Mouse (Mus musculus) hindbrain, embryonic 16.5 days (tissue): ENCODE results near the gene Cmc2. TPM values are rescaled to one million over a fixed set of nuclear protein-coding genes. Genes with fewer than 3 reads are reported as not detected.

Source experiments
- ATAC-seq: fragments of 200-750 bp; cut with Nextera tagmentation; 2 replicates; pipeline ENCODE4 v1.8.0; 2017; ENCODE audit warnings: moderate TSS enrichment, moderate library complexity
- H3K27ac ChIP-seq: fragments of 300-500 bp; sonication (generic); 2 replicates; pipeline ENCODE4 v1.5.1; 2014; ENCODE audit warnings: low read depth, mild to moderate bottlenecking, control low read depth, low read length, moderate library complexity
- H3K27me3 ChIP-seq: fragments of 300-500 bp; sonication (generic); replicated peaks from 2 replicates; pipeline ENCODE4 v1.6.1; 2014; ENCODE audit warnings: low read length; ENCODE audit not compliant: control insufficient read depth, insufficient read depth
- H3K36me3 ChIP-seq: fragments of 300-500 bp; sonication (generic); 2 replicates; pipeline ENCODE4 v1.6.1; 2014; ENCODE audit warnings: mild to moderate bottlenecking, low read length, moderate library complexity, mixed read lengths; ENCODE audit not compliant: control insufficient read depth, insufficient read depth
- H3K4me1 ChIP-seq: fragments of 300-500 bp; sonication (generic); 2 replicates; pipeline ENCODE4 v1.6.1; 2014; ENCODE audit warnings: low read depth, low read length; ENCODE audit not compliant: control insufficient read depth, insufficient read depth
- H3K4me2 ChIP-seq: fragments of 300-500 bp; sonication (generic); 2 replicates; pipeline ENCODE4 v1.6.1; 2014; ENCODE audit warnings: mild to moderate bottlenecking, low read length, control low read depth, moderate library complexity
- H3K4me3 ChIP-seq: fragments of 300-500 bp; sonication (generic); 2 replicates; pipeline ENCODE4 v1.5.1; 2014; ENCODE audit warnings: mild to moderate bottlenecking, low read length, control low read depth, moderate library complexity
- H3K9ac ChIP-seq: fragments of 300-500 bp; sonication (generic); 2 replicates; pipeline ENCODE4 v1.6.1; 2014; ENCODE audit warnings: low read depth, mild to moderate bottlenecking, control low read depth, low read length, moderate library complexity
- H3K9me3 ChIP-seq: fragments of 300-500 bp; sonication (generic); 2 replicates; pipeline ENCODE4 v1.6.1; 2014; ENCODE audit warnings: mild to moderate bottlenecking, low read length, moderate library complexity; ENCODE audit not compliant: control insufficient read depth
- WGBS: fragments of 180-500 bp; shearing (Covaris S2); extraction: QIAGEN DNeasy Blood & Tissue Kit; methylation state at CpG from one replicate; pipeline ENCODE4 v1.1.7; 2014; 5-methylcytosine and 5-hydroxymethylcytosine counted together
- polyA plus RNA-seq: library from polyadenylated mRNA; unstranded; fragments of >200 nt; fragmentation: Nextera tagmentation; extraction: Ambion mirVana; gene quantifications from 2 replicates; pipeline ENCODE4 v1.2.1, GENCODE M21; 2015

Cmc2 gene
- polyA plus RNA-seq, 1 experiment from 2014 or later, result 37.2 TPM

DNA sequence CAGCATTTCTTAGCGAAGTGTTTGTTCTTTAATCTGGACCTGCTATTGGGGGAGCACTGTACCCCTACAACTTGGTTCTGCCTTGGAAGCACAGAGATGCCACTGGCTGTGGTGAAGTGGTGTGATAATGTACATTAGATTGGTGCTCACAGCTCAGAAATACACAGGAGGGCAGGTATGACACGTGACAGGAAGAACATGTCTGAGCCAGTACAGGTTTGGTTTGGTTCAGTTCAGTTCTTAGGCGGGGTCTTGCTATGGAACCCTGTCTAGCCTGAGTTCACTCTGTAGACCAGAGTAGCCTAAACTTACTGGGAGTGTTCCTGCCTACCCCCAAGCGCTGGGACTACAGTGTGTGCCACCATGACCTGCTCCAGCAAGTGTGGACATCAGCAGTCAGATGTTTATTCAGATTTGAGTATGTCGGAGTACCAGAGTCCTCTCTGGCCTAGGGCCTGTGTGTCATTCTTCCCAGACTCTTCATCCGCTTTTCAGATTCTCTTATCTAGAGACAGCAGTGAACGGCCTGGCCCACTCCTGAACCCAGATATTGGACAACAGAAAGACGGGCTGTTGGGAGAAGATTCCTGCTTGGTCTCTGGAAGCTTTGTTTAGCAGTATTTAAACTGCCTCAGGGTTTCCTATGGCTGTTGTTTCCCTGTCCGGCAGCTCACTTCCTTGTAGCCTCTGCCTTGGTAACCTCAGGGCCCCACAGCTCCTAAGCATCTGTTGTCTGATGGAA is 24.1 kb upstream of the Cmc2 start:
- H3K4me3 ChIP-seq, result no peak overlapping the region
- peaks cover 16% of the 10 kb centered on the region for H3K4me1 ChIP-seq
- H3K27ac ChIP-seq, result no peak overlapping the region
- ATAC-seq, result no peak
- H3K9me3 ChIP-seq, result no peaks in the 10 kb centered on the region
- no peaks in the 10 kb centered on the region for H3K36me3 ChIP-seq
- 89% methylated on average over 9 of the region's 9 CpGs for WGBS
- no peaks in the 10 kb centered on the region for H3K27me3 ChIP-seq
- H3K4me2 ChIP-seq, result no peak overlapping the region
- no peak overlapping the region for H3K9ac ChIP-seq

- Histone ChIP-seq H3K4me3 (peak overlapping the region; percentile 90), H3K36me3 (no peaks in the 10 kb centered on the region), H3K9me3 (no peaks in the 10 kb centered on the region), H3K27me3 (no peaks in the 10 kb centered on the region), H3K27ac (no peak overlapping the region), H3K4me2 (peak overlapping the region; percentile 86), H3K4me1 (peaks cover 16% of the 10 kb centered on the region), H3K9ac (peak overlapping the region; percentile 92)
- 12% methylated on average over 4 of the region's 4 CpGs for WGBS
- ATAC-seq, result no peak
Observed at GRCm38 (mm10) chr8:116944385-116944696, 23.1 kb upstream of the Cmc2 start.

DNA sequence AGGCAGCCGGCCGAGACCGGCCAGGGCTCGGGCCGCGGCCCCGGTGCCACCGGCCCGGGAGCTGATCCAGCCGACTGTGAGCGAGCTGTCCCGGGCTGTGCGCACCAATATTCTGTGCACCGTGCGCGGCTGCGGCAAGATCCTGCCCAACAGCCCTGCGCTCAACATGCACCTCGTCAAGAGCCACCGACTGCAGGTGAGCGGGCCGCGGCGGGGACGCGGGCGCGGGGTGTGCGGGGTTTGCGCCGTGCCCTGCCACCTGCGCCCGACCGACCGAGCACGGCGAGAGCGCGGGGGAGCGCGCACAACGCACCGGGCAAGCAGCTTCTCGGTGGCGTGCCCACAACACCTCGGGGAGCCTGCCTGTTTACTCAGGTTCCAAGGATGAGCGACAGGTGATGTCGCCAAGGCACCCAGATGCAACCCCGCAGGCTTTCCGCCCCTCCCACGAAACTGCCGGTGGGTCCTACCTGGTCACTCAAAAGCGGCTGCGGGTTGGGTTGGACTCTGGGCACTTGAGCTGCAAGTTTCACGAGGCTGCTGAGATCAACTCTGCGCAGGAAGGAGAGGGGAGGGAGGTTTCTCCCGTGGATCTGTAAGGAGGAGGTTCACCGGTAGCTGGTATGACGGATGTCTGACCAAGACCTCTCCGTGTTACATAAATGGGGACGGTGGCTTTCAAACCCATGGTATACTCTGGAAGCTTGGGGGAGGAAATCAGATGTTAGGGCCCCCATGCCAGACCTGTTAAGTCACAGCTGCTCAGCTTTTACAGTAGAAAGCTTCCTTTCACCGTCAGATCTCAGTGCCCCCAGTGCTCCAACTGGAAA is 22.5 kb upstream of the Cmc2 start:
- under 1% methylated on average over 57 of the region's 62 CpGs for WGBS
- Histone ChIP-seq H3K27me3 (no peaks in the 10 kb centered on the region), H3K36me3 (no peaks in the 10 kb centered on the region), H3K9ac (peak overlapping the region; percentile 92), H3K27ac (peak overlapping the region; percentile 81), H3K4me3 (peak overlapping the region; percentile 90), H3K9me3 (no peaks in the 10 kb centered on the region), H3K4me1 (peaks cover 16% of the 10 kb centered on the region), H3K4me2 (peak overlapping the region; percentile 86)
- ATAC-seq, result peak; percentile 81

GRCm38 (mm10) chr8:116943161-116943554 is 21.9 kb upstream of the Cmc2 start, which contains the start of gene Atmin:
Atmin (plus strand) TSS chr8:116943393.
- WGBS, result under 1% methylated on average over 46 of the region's 46 CpGs

DNA sequence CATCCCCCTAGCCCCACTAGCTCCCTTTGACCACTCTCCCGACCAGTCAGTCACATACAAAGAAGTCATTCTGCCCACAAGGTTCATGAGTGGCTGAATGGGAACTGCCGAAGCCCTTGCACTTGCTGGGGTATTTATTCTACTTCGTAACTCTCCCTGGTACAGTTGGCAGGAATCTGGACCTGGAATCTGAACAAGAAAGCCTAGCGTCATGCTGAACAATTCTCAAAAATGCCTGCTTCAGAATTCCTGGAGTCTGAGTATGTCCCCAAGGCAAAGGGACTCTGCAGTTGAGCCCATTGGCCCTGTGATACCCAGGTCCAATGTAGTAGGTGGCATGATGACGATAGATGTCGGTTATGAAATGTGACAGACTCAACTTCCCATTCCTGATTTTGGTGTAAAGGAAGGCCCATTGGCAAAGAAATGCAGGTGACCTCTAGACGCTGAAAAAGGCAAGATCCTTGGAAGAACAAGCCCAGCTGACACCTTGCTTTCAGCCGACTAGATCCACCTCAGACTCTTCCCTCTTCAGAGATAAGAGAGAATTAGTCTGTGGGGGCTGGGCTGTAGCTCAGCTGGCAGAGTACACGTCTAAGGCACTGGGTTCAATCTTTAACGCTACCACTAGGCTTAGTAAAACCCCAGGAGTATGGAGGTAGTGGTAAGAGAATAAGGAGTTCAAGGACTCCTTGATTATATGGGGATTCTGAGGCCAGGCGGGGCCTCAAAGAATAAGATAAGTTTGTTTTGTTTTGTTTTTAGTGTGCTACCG is 21.2 kb upstream of the Cmc2 start:
- Histone ChIP-seq H3K9ac (no peak overlapping the region), H3K36me3 (no peaks in the 10 kb centered on the region), H3K27ac (no peak overlapping the region), H3K4me3 (no peak overlapping the region), H3K9me3 (no peaks in the 10 kb centered on the region), H3K27me3 (no peaks in the 10 kb centered on the region), H3K4me2 (no peak overlapping the region; the same call in 1 of the 2 replicates), H3K4me1 (peaks cover 16% of the 10 kb centered on the region)
- 79% methylated on average over 12 of the region's 12 CpGs for WGBS
- ATAC-seq, result no peak

More at GRCm38 (mm10) chr8:116943161-116943554, 21.9 kb upstream of the Cmc2 start, which contains the start of gene Atmin:
- H3K4me1 ChIP-seq, result peaks cover 16% of the 10 kb centered on the region
- peak within 1 kb of the TSS; percentile 90 for H3K4me3 ChIP-seq
- ATAC-seq, result peak; percentile 88
- peak within 1 kb of the TSS; percentile 81 for H3K27ac ChIP-seq
- no peaks in the 10 kb centered on the region for H3K9me3 ChIP-seq
- peak within 1 kb of the TSS; percentile 92 for H3K9ac ChIP-seq
- no peaks in the 10 kb centered on the region for H3K27me3 ChIP-seq
- H3K4me2 ChIP-seq, result peak within 1 kb of the TSS; percentile 86
- no peaks in the 10 kb centered on the region for H3K36me3 ChIP-seq

DNA sequence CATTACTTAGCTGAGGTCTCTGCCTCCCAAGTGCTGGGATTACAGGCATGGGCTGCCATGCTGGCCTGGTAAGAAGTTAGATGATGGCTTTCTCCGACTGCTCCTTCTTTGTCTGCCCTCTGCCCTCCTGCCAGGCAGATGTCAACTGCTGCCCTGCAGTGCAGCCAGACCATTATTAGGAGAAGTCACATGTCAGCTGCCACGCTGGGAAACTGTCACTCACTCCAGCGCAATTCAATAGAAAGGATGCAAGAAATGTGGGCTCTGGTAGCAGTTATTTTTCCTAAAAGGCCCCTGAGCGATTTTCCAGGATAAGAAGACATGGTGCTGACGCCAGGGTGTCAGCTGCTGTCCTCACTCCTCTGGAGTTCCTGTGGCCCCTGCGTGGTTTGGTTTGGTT is 14.3 kb upstream of the Cmc2 start:
- Histone ChIP-seq H3K36me3 (no peaks in the 10 kb centered on the region), H3K9me3 (no peaks in the 10 kb centered on the region), H3K27ac (no peak overlapping the region), H3K27me3 (no peaks in the 10 kb centered on the region), H3K4me1 (no peaks in the 10 kb centered on the region), H3K9ac (no peak overlapping the region), H3K4me2 (no peak overlapping the region), H3K4me3 (no peak overlapping the region)
- whole genome bisulfite sequencing, result 26% methylated on average over 6 of the region's 6 CpGs
- ATAC-seq, result no peak

GRCm38 (mm10) chr8:116934976-116935375 is 13.7 kb upstream of the Cmc2 start:
- no peaks in the 10 kb centered on the region for H3K9me3 ChIP-seq
- ATAC-seq, result no peak
- H3K4me1 ChIP-seq, result no peaks in the 10 kb centered on the region
- no peak overlapping the region for H3K9ac ChIP-seq
- no peak overlapping the region for H3K4me2 ChIP-seq
- no peaks in the 10 kb centered on the region for H3K36me3 ChIP-seq
- no peak overlapping the region for H3K4me3 ChIP-seq
- H3K27me3 ChIP-seq, result no peaks in the 10 kb centered on the region
- 91% methylated on average over 4 of the region's 4 CpGs for WGBS
- H3K27ac ChIP-seq, result no peak overlapping the region

GRCm38 (mm10) chr8:116928588-116928987 is 7.3 kb upstream of the Cmc2 start:
- no peak overlapping the region for H3K27ac ChIP-seq

DNA sequence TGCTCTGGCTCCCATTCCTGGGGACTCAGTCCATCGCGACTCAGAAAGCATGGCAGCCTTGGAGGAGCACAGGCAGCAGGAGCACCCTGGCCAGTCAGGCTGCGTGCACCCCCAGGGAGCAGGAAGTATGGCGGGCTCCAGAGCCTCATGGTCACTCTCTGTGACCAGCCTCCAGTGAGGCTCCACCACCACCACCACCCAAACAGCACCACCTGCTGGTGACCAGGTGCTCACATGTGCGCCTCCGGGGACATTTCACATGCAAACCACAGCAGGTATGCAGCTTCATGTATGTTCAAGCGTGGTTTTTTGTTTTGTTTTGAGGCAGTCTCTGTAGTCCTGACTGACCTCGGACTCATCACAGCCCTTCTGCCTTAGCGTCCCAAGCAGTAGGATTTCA is 6.6 kb upstream of the Cmc2 start:
- no peaks in the 10 kb centered on the region for H3K27me3 ChIP-seq

More at GRCm38 (mm10) chr8:116928588-116928987, 7.3 kb upstream of the Cmc2 start:
- no peak for ATAC-seq
- H3K36me3 ChIP-seq, result no peaks in the 10 kb centered on the region
- no peak overlapping the region for H3K9ac ChIP-seq
- H3K4me2 ChIP-seq, result no peak overlapping the region
- H3K9me3 ChIP-seq, result no peaks in the 10 kb centered on the region
- WGBS, result 95% methylated on average over 5 of the region's 5 CpGs
- no peaks in the 10 kb centered on the region for H3K4me1 ChIP-seq
- H3K4me3 ChIP-seq, result no peak overlapping the region
- H3K27me3 ChIP-seq, result no peaks in the 10 kb centered on the region

More for the DNA sequence above, 6.6 kb upstream of the Cmc2 start:
- H3K27ac ChIP-seq, result no peak overlapping the region
- ATAC-seq, result no peak
- no peak overlapping the region for H3K9ac ChIP-seq
- H3K36me3 ChIP-seq, result no peaks in the 10 kb centered on the region
- H3K9me3 ChIP-seq, result no peaks in the 10 kb centered on the region
- WGBS, result 89% methylated on average over 9 of the region's 9 CpGs
- H3K4me1 ChIP-seq, result no peaks in the 10 kb centered on the region
- H3K4me2 ChIP-seq, result no peak overlapping the region
- H3K4me3 ChIP-seq, result no peak overlapping the region
